Mouse (Mus musculus): ENCODE measurements at regions not wholly inside any gene's neighbourhood (a gene's known extent, or its start where the extent isn't known, plus 50 kb on each side); places are given as distances from the start of the nearest gene placed in this dataset.

DNA sequence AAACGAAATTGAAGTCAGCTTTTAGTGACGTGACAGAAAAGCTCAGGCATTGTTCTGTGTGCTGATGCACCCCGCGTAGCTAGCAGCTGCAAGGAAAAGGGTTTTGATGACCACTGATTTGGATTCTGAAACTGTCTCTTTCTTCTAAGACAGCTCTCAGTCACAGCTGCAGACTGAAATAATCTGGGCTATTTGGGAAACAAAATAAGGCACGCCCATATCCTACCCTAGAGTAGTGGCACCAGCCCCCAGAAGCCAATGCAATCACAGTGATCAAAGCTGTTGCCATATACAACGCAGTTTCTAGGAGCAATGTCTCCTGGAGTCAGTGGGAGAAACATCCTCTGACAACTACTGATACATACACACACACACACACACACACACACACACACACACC, 157.9 kb upstream of the Fbxl17 start:
- TF ChIP-seq CTCF (IDR thresholded peaks at IDR 0.05; ENCODE audit: low read depth, low read length) (no peak), TAL1 (conservative IDR thresholded peaks at IDR 0.05; ENCODE audit: low read depth, low read length) (no peak)

Data from G1E (cell line).